Mouse (Mus musculus): Measurements from ENCODE around the gene Ccl11.

Ccl11 gene

GRCm38 (mm10) chr11:82047746-82048415 is 9.7 kb upstream of the Ccl11 start:
- in situ Hi-C loops (cut with MboI, MseI) = no loop called here

GRCm38 (mm10) chr11:82053849-82054248 is 3.8 kb upstream of the Ccl11 start:
- in situ Hi-C loops (cut with MboI, MseI) = loop anchor here (5.0 kb wide), 1 partner anchor 128 kb away; no protein-coding TSS in a partner anchor

- in situ Hi-C loops (cut with MboI, MseI) = no loop called here
Observed at GRCm38 (mm10) chr11:82062226-82062625, 4.6 kb downstream of the Ccl11 start.

- in situ Hi-C loops (cut with MboI, MseI) = no loop called here
Observed at GRCm38 (mm10) chr11:82063454-82063853, 5.8 kb downstream of the Ccl11 start.

GRCm38 (mm10) chr11:82066953-82067571 is 9.4 kb downstream of the Ccl11 start:
- in situ Hi-C loops (cut with MboI, MseI) = no loop called here

- in situ Hi-C loops (cut with MboI, MseI) = no loop called here
Observed at GRCm38 (mm10) chr11:82071076-82071475, 13.5 kb downstream of the Ccl11 start.

- in situ Hi-C loops (cut with MboI, MseI) = no loop called here
Observed at GRCm38 (mm10) chr11:82072374-82072773, 14.8 kb downstream of the Ccl11 start.

- in situ Hi-C loops (cut with MboI, MseI) = no loop called here
Observed at GRCm38 (mm10) chr11:82072984-82073383, 15.4 kb downstream of the Ccl11 start.

GRCm38 (mm10) chr11:82073686-82074085 is 16.1 kb downstream of the Ccl11 start:
- in situ Hi-C loops (cut with MboI, MseI) = no loop called here

GRCm38 (mm10) chr11:82077031-82077430 is 19.4 kb downstream of the Ccl11 start:
- in situ Hi-C loops (cut with MboI, MseI) = no loop called here

GRCm38 (mm10) chr11:82078136-82078730 is 20.6 kb downstream of the Ccl11 start:
- in situ Hi-C loops (cut with MboI, MseI) = no loop called here

GRCm38 (mm10) chr11:82080865-82081264 is 23.2 kb downstream of the Ccl11 start:
- in situ Hi-C loops (cut with MboI, MseI) = loop anchor here (10.0 kb wide), 1 partner anchor 686 kb away; no protein-coding TSS in a partner anchor

- in situ Hi-C loops (cut with MboI, MseI) = loop anchor here (10.0 kb wide), 1 partner anchor 690 kb away; no protein-coding TSS in a partner anchor
Observed at GRCm38 (mm10) chr11:82084360-82084759, 26.7 kb downstream of the Ccl11 start.

- in situ Hi-C loops (cut with MboI, MseI) = no loop called here
Observed at GRCm38 (mm10) chr11:82099511-82100323, 42.1 kb downstream of the Ccl11 start.

- in situ Hi-C loops (cut with MboI, MseI) = no loop called here
Observed at GRCm38 (mm10) chr11:82101087-82101486, 43.5 kb downstream of the Ccl11 start.

- in situ Hi-C loops (cut with MboI, MseI) = no loop called here
Observed at GRCm38 (mm10) chr11:82101529-82101928, 43.9 kb downstream of the Ccl11 start, which contains the start of gene Ccl12. Gene Ccl12, plus strand, starts transcription at chr11:82101845.

GRCm38 (mm10) chr11:82109611-82110010 is 52.0 kb downstream of the Ccl11 start:
- in situ Hi-C loops (cut with MboI, MseI) = no loop called here

GRCm38 (mm10) chr11:82110372-82111248 is 53.0 kb downstream of the Ccl11 start:
- in situ Hi-C loops (cut with MboI, MseI) = no loop called here
